Mouse (Mus musculus): Measurements from ENCODE around the gene Samd8.

DNA sequence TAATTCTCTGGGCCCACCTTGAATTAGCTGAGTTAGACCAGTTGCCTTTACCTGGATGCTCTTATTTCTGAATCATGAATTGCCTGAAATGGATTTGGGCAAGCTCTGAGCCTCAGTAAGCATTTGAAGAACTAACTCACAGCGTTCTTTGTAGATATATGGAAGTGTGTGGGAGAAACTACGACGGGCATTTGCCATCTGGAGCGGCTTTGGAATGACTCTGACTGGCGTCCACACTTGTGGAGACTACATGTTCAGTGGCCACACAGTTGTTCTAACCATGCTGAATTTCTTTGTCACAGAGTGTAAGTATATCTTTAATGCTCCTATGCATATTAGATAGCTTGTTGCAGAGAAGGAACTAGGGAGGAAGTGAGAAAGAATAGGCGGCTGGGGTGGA, 41.9 kb downstream of the Samd8 start:
- TF ChIP-seq POLR2A (IDR thresholded peaks at IDR 0.05; ENCODE audit: borderline replicate concordance, low read depth, low read length) (no peak), CTCF (IDR thresholded peaks at IDR 0.05; ENCODE audit: low read depth, low read length) (no peak)
